Mouse (Mus musculus): ENCODE results near the gene Nab1.
"Not testable (repeated sequence)": the region's sequence is repeated elsewhere in the genome, so short reads cannot be mapped to it uniquely, and the experiment has no call there.

The Nab1 gene

GRCm38 (mm10) chr1:52500314-52500981 is at the start of gene Nab1:
TSS of gene Nab1 (minus strand) at chr1:52500679.
- DNase-seq, result peak; percentile 79 to 91

DNA sequence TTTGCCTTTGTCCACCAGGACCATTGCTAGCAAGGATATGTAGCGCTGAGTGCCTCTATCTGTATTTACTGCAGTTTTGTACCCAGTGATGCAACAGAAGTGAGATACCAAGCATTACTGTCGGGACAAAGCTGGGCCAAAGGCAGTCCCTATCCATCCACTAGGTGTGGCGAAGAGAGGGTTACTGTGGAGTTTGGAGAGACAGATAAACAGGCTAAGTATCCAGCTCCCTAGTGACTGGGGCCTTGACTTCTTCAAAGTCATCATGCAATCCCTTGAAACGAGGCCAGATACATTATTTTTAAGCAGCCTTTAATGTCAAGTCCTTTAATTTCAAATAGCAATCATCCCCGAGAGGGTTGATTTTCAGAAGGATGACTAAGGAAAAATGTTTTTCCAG is 47.0 kb upstream of the Nab1 start:
- no peak for DNase-seq

DNA sequence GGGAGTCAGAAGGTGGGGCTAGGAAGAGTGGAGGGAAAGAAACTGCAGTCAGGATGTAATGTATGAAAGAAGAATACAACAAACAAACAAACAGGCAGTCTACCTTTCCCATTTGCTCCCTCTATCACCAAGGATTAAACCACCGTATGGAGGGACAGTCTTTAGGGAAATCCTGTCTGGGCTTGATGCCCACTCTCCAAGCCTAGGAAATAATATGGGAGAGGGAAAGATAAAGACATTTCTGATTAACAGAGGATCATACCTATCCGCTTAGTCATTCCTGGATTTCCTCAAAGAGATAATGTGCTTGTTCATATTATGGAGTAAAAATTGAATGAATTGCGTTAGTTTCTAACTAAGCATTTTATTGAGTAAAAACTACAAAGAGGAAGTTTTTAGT is 46.3 kb upstream of the Nab1 start:
- DNase-seq, result no peak

GRCm38 (mm10) chr1:52540124-52540523 is 39.6 kb upstream of the Nab1 start:
- DNase-seq, result not testable (repeated sequence)

DNA sequence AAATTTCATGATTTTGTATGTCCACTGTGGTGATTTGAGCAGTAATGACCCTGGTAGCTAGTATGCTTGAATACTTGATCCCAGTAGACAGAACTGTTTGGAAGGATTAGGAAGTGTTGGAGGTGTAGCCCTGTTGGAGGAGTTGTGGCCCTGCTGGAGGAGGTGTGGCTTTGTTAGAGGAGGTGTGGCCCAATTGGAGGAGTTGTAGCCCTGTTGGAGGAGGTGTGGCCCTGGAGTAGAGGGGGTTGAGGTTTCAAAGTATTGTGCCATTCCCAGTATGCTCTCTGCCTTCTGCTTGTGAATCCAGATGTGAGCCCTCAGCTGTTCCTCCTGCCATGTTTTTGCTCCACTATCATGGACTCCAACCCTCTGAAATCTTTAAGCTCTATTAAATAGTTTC is 29.5 kb upstream of the Nab1 start:
- DNase-seq, result no peak

- DNase-seq, result no peak
These were observed 27.2 kb upstream of the Nab1 start for GRCm38 (mm10) chr1:52527656-52528055.

- no peak for DNase-seq
These were observed 26.8 kb upstream of the Nab1 start for GRCm38 (mm10) chr1:52527252-52527651.

DNA sequence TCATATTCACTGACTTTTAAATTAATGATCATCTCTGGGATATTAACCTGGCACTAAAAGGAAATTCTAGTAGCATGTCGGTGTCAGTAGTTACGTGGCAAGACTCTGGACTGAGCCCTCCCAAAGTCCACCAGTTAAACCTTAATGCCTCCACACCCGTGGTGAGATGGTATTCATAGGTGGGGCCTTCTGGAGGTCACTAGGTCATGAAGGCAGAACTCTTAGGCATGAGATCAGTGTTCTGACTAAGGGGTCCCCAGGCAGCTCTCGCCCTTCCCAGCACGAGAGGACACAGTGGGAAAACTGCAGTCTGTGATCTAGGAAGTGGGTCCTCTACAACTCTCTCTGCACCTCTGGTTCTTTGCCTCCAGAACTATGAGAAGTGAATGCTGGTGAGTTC is 24.2 kb upstream of the Nab1 start:
- DNase-seq, result no peak

DNA sequence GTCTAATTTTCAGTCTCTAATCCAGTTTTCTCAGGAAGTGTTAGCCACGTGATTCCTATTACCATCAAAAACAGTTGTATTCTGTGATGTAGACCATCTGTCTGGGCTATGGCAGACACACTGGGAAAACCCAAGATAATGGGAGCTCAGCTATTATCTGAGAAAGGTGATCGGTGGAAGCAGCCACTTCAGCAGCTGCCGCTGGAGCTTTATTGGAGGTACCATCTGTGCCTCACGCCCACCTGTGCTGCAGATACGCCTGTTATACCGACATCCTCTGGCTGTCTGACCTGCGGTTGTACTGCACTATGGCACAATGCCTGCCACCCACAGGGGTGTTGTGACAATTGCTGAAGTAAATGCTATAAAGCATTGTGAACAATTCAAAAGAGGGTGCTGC is 23.7 kb upstream of the Nab1 start:
- no peak for DNase-seq

DNA sequence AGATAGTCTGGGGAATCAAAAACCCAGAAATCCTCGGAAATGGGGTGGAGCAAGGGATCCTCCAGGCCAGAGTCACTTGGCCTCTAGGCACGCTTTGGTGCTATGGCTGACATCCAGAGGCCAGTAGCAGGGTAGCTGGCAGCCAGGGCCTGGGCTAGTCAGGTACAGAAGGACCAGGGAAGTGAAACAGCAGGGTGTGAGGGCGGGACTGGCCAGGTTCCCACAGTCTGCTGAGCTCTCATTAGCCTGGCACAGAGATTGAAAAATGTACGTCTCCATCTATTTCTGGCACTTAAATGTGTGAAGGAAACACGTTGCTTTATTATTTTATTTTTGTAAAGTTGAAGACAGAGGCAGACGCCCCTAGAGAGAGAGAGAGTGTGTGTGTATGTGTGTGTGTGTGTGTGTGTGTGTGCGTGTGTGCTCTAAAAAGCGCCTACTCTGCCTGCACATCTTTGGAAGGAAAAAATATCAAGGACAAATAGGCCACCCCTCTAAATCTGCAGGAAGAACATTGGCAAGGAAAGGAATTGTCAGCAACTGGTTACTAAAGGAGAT is 21.0 kb upstream of the Nab1 start:
- DNase-seq, result no peak

DNA sequence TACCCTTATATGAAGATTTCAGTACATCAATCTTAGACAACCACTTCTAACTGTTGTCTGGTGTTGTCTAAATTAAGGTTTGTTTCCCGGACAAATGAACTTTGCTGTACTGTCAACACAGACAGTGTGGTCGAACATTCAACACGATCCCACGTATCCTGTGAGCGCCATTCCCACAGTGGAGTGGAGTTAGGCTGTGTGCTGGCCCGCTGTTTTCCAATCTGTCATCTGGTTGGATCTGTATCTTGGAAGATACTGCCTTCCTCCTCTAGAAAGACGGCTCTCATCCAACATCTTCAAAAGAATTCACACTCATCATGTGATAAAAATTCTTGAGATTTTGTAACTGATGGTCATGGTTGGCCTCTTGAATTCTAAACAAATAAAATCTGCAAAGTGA is 19.7 kb upstream of the Nab1 start:
- DNase-seq, result no peak

GRCm38 (mm10) chr1:52515249-52515648 is 14.8 kb upstream of the Nab1 start:
- peak; percentile 35 to 69 for DNase-seq

DNA sequence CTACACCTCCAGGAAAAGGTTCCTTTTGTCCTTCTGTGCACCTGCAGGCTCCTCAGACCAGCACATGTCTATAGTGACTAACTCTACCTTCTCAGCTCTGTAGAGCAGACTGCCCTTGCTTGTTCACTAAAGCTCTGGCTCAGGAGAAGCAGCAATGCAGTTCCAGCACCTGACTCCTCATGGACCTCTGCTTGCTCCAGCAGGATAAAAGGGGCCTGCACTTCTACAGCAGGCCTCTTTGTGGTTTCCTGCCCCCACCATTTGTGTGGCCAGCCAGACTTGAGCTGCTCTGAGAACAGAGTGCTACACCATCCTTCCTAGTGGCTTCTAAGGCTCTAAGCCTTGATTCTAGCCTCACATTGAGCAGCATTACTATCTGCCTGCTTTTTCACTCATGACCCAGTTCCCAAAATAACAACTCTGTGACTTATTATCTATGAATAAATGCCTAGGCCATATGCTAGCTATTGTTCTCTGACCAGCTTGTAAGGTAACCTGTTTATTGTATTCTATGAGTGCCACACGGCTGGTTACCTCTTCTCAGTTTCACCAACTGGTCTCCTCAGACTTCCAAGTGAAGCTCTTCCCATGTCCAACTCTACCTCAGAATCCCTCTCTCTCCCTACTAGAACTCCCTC is 11.4 kb upstream of the Nab1 start:
- DNase-seq, result no peak

DNA sequence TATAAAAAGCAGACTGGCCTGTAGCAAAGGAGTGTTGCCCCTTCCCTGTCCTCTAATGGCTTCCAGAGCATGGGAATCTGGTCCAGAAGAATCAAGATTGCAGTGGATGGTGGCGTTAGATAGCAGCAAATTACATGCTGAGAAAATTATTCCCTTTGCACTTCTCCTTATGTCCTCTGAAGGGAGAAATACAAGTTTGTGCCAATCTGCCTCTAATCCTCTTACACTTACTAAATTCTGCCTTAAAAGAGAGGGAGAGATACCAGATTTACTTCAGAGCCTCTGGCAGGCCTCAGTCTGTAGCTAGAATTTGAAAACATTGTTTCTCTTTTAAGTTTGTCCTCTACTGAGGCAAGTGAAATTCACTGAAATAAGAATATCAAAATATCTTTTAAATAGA is 5.7 kb upstream of the Nab1 start:
- DNase-seq, result no peak

DNA sequence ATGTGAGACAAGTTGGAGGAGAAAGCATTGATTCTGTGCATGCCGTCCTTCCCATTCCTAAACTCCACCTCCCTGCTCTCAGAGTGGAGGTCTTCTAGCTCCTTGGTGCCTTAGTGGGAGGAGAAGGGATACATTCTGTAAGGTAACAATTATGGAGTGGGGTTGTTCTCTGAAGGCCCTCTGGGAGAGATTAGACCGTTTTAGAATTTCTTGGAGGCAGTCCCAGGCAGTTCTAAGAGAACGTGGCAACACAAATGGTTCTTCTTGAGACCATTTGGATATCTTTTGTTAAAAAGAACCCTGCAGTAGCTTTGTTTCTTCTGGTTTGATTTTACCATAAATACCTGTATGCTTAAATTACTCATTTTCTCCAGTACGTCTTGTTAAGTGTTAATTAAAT is 1.8 kb upstream of the Nab1 start:
- DNase-seq, result no peak

GRCm38 (mm10) chr1:52501688-52502133 is 1.2 kb upstream of the Nab1 start:
- peak; percentile 73 to 80 for DNase-seq

- DNase-seq, result no peak
These were observed 611 bp upstream of the Nab1 start for GRCm38 (mm10) chr1:52501090-52501489.

DNA sequence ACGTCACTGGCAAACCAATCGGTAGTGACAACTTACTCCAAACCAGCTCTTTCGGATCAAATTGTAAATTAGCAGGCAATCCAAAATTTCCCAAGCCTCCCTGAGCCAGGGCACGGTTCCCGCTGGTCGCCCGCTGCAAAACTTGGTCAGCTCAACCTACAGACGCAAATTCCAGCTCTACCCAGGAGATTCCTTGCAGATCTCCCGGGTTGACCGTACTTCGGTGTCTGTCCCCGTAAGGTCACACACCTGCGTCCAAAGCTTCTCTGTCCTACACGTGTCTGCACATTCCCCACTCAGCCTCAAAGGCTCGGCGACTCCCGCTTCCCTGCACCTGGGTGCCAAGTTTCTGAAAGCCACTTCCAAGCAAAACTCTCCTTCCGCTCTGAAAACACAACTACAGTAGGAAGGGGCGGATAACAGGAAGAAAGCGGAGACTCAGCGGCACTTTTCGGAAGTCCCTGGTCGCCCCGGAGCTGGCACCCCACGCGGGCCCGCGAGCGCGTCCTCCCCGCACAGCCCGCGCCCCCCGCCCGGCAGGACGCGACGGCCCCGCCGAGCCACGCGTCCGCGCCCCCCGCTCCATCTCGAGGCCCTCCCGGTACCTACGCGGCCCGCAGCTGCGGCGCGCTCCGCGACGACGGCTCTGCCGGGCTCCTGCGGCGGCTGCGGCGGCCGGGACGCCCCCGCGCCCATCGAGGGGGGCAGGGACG is 722 bp downstream of the Nab1 start:
- DNase-seq, result peak; percentile 54 to 63

DNA sequence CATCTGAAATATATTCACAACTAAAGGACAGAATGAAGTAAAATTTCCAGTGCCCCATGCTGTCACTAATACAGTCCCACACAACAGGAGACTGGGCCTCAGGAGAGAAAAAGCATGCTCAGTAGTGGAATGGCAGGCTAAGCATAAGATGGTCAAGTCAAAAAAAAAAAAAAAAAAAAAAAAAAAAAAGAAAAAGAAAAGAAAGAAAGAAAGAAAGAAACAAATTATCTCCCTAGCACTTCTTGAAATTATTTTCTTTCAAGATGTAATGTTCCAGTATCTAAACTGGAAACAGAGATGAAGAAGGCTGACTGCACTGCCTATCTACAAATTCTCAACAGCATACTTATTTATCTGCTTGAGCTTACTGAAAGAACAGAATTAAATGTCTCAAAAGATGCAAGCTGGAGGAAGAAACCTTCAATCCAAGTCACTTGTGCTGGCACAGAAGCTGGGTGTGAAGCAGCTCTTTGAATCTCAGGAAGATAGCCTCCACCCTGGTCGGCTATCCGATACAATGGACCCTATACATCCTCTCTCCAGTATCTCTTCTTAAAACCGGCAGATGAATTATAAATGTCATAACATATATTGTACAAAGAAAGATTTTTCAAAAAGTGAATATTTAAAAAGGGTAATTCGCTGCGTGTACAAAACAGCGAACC is 1.6 kb downstream of the Nab1 start:
- no peak for DNase-seq

DNA sequence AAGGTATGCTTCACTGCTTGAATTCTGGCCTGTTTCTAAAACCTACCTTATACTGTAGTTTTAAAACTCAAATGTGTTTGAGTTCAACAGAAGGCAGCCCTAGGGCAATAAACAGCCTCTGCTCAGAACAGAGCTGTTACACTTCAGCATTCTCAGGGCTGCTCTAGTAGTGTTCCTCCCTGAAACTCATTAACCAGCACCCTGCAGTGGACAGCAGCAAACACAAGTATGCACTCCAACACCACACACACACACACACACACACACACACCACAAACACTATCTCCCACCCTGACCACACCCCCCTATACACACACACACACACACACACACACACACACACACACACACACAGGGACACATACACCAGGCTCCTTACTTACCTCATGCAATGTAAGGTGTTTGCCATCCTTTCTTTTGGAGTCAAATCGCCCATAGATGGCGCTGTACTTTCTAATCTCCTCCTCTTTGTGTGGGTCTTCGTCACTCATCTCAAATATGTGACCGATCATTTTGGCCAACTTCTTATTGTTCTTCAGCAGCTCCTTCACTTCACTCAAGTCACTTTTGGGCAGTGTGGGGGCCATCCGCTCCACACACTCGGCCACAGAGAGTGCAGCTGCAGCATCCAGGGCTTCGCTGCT is 10.8 kb downstream of the Nab1 start:
- peak; percentile 33 for DNase-seq

- DNase-seq, result no peak
These were observed 15.5 kb downstream of the Nab1 start for GRCm38 (mm10) chr1:52484980-52485379.

- no peak for DNase-seq
These were observed 26.2 kb downstream of the Nab1 start for GRCm38 (mm10) chr1:52474291-52474690.

Measured in kidney, postnatal 36 days (tissue).